Mouse (Mus musculus) cortical plate, adult 2 months (tissue): ENCODE measurements around the gene Gm11042. TPM values are rescaled to one million over a fixed set of nuclear protein-coding genes. Genes with fewer than 3 reads are reported as not detected.

ENCODE experiments used
- H3K27ac ChIP-seq: fragments of 200-500 bp; 2 replicates; pipeline ENCODE4 v1.5.1; 2012; ENCODE audit warnings: low read length, control low read depth, inconsistent platforms; ENCODE audit not compliant: insufficient read depth
- H3K4me1 ChIP-seq: fragments of 200-500 bp; 2 replicates; pipeline ENCODE4 v1.6.1; 2011; ENCODE audit warnings: low read length; ENCODE audit not compliant: control insufficient read depth, insufficient read depth
- H3K4me3 ChIP-seq: fragments of 200-500 bp; 2 replicates; pipeline ENCODE4 v1.5.1; 2011; ENCODE audit warnings: mild to moderate bottlenecking, low read length, control low read depth; ENCODE audit not compliant: insufficient read depth
- CTCF ChIP-seq: fragments of 200-500 bp; IDR thresholded peaks from 2 replicates; pipeline ENCODE4 v1.5.1; 2011; ENCODE audit warnings: mild to moderate bottlenecking, control low read depth, low read length; ENCODE audit not compliant: insufficient read depth; ENCODE audit errors: extremely low read depth
- POLR2A ChIP-seq: fragments of 200-500 bp; IDR thresholded peaks from 2 replicates; pipeline ENCODE4 v1.6.1; 2011; ENCODE audit warnings: mild to moderate bottlenecking, low read length, control low read depth; ENCODE audit not compliant: insufficient read depth; ENCODE audit errors: extremely low read depth
- polyA plus RNA-seq: library from polyadenylated mRNA; depleted of rRNA; stranded (reverse); fragments of >200 nt; gene quantifications from 2 replicates; pipeline ENCODE4 v1.2.3, GENCODE M21; 2012

Gm11042 gene
- polyA plus RNA-seq, 1 experiment = not detected

- H3K27ac ChIP-seq = no peak overlapping the region
- TF ChIP-seq CTCF (no peak), POLR2A (no peak)
Measured at GRCm38 (mm10) chr12:74329759-74330158, 13.6 kb upstream of the Gm11042 start.

GRCm38 (mm10) chr12:74326644-74327043 is 10.4 kb upstream of the Gm11042 start:
- no peak overlapping the region for H3K4me3 ChIP-seq
- no peak for TF ChIP-seq CTCF
- no peak for TF ChIP-seq POLR2A
- H3K27ac ChIP-seq = no peak overlapping the region
- peaks cover 5% of the 10 kb centered on the region; the same call in 1 of the 2 replicates for H3K4me1 ChIP-seq

More at GRCm38 (mm10) chr12:74329759-74330158, 13.6 kb upstream of the Gm11042 start:
- peaks cover 5% of the 10 kb centered on the region; the same call in 1 of the 2 replicates for H3K4me1 ChIP-seq
- no peak overlapping the region for H3K4me3 ChIP-seq

- H3K4me1 ChIP-seq = peaks cover 2% of the 10 kb centered on the region; the same call in 1 of the 2 replicates
- no peak for TF ChIP-seq CTCF
- no peak for TF ChIP-seq POLR2A
- H3K4me3 ChIP-seq = no peak overlapping the region
- H3K27ac ChIP-seq = no peak overlapping the region
Measured at GRCm38 (mm10) chr12:74321981-74322380, 5.8 kb upstream of the Gm11042 start.

- Histone ChIP-seq H3K27ac (no peak overlapping the region), H3K4me1 (0 out of 2 replicates have a peak, but pooled peaks cover 1% of the 10 kb centered on the region), H3K4me3 (no peak overlapping the region)
- TF ChIP-seq POLR2A (no peak), CTCF (peak; percentile 96)
Measured at GRCm38 (mm10) chr12:74320318-74320717, 4.1 kb upstream of the Gm11042 start.

GRCm38 (mm10) chr12:74316989-74317759 is 980 bp upstream of the Gm11042 start:
- peak; percentile 69 for TF ChIP-seq POLR2A
- peak; percentile 73 for TF ChIP-seq CTCF
- Histone ChIP-seq H3K27ac (no peak overlapping the region), H3K4me1 (0 out of 2 replicates have a peak, but pooled peaks cover 1% of the 10 kb centered on the region), H3K4me3 (peak overlapping the region; percentile 33)

- Histone ChIP-seq H3K4me3 (no peak overlapping the region), H3K27ac (no peak overlapping the region), H3K4me1 (0 out of 2 replicates have a peak, but pooled peaks cover 1% of the 10 kb centered on the region)
- no peak for TF ChIP-seq CTCF
- TF ChIP-seq POLR2A = no peak
Measured at GRCm38 (mm10) chr12:74315221-74315620, 973 bp downstream of the Gm11042 start.

GRCm38 (mm10) chr12:74312611-74313010 is 3.6 kb downstream of the Gm11042 start:
- Histone ChIP-seq H3K4me3 (no peak overlapping the region), H3K27ac (no peak overlapping the region), H3K4me1 (0 out of 2 replicates have a peak, but pooled peaks cover 1% of the 10 kb centered on the region)
- no peak for TF ChIP-seq CTCF
- TF ChIP-seq POLR2A = no peak

GRCm38 (mm10) chr12:74303418-74304294 is 12.5 kb downstream of the Gm11042 start:
- no peak overlapping the region for H3K4me3 ChIP-seq
- peaks cover 4% of the 10 kb centered on the region; the same call in 1 of the 2 replicates for H3K4me1 ChIP-seq
- no peak for TF ChIP-seq POLR2A
- TF ChIP-seq CTCF = no peak
- no peak overlapping the region for H3K27ac ChIP-seq

GRCm38 (mm10) chr12:74301559-74301958 is 14.6 kb downstream of the Gm11042 start:
- Histone ChIP-seq H3K4me1 (peaks cover 4% of the 10 kb centered on the region; the same call in 1 of the 2 replicates), H3K4me3 (no peak overlapping the region), H3K27ac (no peak overlapping the region)
- TF ChIP-seq CTCF = no peak
- no peak for TF ChIP-seq POLR2A
